Mouse (Mus musculus) kidney, adult 2 months (tissue): ENCODE data around the gene 9530003J23Rik. TPM values are rescaled to one million over a fixed set of nuclear protein-coding genes. Genes with fewer than 3 reads are reported as not detected.

Source experiments
- DNase-seq: peaks from one replicate; pipeline ENCODE4 v3.0.0; 2021
- H3K27ac ChIP-seq: fragments of 200-500 bp; 2 replicates; pipeline ENCODE4 v1.5.1; 2012; ENCODE audit warnings: low read depth, low read length, control low read depth, inconsistent platforms; ENCODE audit not compliant: insufficient read depth
- H3K27me3 ChIP-seq: fragments of 200-500 bp; replicated peaks from 2 replicates; pipeline ENCODE4 v1.6.1; 2012; ENCODE audit warnings: mild to moderate bottlenecking, moderate library complexity, low read length, inconsistent platforms; ENCODE audit not compliant: control insufficient read depth, insufficient read depth
- H3K36me3 ChIP-seq: fragments of 200-500 bp; 2 replicates; pipeline ENCODE4 v1.6.1; 2012; ENCODE audit warnings: mild to moderate bottlenecking, moderate library complexity, low read length, inconsistent platforms; ENCODE audit not compliant: control insufficient read depth, insufficient read depth
- H3K4me1 ChIP-seq: fragments of 200-500 bp; 2 replicates; pipeline ENCODE4 v1.6.1; 2011; ENCODE audit warnings: low read length; ENCODE audit not compliant: control insufficient read depth, insufficient read depth
- H3K4me3 ChIP-seq: fragments of 200-500 bp; 2 replicates; pipeline ENCODE4 v1.5.1; 2011; ENCODE audit warnings: mild to moderate bottlenecking, low read depth, low read length, control low read depth; ENCODE audit not compliant: insufficient read depth
- CTCF ChIP-seq: fragments of 200-500 bp; conservative IDR thresholded peaks from 2 replicates; pipeline ENCODE4 v1.5.1; 2011; ENCODE audit warnings: low read depth, mild to moderate bottlenecking, control low read depth, low read length, moderate library complexity, mixed read lengths; ENCODE audit not compliant: insufficient read depth, insufficient read length
- POLR2A ChIP-seq: fragments of 200-500 bp; IDR thresholded peaks from one replicate; pipeline ENCODE4 v1.6.1; 2011; ENCODE audit warnings: low read depth, low read length, control low read depth
- WGBS: fragments of 180-500 bp; shearing (Covaris S2); methylation state at CpG from one replicate; pipeline ENCODE4 v1.1.7; 2018; 5-methylcytosine and 5-hydroxymethylcytosine counted together
- polyA plus RNA-seq: library from polyadenylated mRNA; depleted of rRNA; stranded (reverse); fragments of >200 nt; gene quantifications from 2 replicates; pipeline ENCODE4 v1.2.3, GENCODE M21; 2012

Gene 9530003J23Rik
- polyA plus RNA-seq, 1 experiment: not detected

DNA sequence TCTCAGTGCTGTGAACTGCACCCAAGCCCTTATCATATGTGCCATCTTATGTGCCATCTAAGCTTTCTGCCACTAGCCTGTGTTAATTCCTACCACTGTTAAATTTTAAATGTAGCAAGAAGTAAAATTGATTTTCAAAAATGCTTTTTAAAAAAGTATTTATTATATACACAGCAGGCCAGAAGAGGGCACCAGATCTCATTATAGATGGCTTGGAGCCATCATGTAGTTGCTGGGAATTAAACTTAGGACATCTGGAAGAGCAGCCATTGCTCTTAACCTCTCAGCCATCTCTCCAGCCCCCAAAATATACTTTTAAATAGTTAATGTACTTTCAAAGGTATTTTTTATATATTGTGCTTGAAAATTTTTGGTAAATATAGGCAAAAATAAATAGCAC lies 33.5 kb upstream of the 9530003J23Rik start:
- no peak for DNase-seq
- no peaks in the 10 kb centered on the region for H3K4me1 ChIP-seq
- TF ChIP-seq POLR2A (no peak), CTCF (no peak)

DNA sequence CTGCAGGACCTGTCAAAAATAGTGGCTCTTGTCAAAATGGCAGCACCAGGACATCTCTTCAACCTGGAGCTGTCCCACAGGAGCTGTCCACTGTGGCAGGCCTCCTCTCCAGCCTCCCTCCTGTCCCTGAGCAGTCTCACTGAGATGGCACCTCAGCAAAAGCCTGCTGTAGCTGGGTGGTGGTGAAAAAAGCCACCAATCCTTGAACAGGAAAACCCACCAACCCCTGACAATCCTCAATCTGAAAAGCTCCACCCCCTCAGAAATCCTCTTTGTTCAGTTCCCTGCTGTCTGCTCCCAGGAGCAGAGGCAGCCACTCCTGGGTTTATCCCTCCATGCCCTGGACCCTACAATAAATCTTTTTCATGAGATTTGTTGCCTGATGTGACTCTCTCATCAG lies 21.4 kb upstream of the 9530003J23Rik start:
- no peaks in the 10 kb centered on the region for H3K27me3 ChIP-seq
- no peaks in the 10 kb centered on the region for H3K4me1 ChIP-seq
- H3K4me3 ChIP-seq: no peak overlapping the region
- DNase-seq: no peak
- no peaks in the 10 kb centered on the region for H3K36me3 ChIP-seq
- TF ChIP-seq CTCF: no peak
- no peak for TF ChIP-seq POLR2A
- H3K27ac ChIP-seq: no peak overlapping the region

More for the DNA sequence above, 33.5 kb upstream of the 9530003J23Rik start:
- Histone ChIP-seq H3K36me3 (no peaks in the 10 kb centered on the region), H3K4me3 (no peak overlapping the region), H3K27ac (no peak overlapping the region), H3K27me3 (no peaks in the 10 kb centered on the region)

DNA sequence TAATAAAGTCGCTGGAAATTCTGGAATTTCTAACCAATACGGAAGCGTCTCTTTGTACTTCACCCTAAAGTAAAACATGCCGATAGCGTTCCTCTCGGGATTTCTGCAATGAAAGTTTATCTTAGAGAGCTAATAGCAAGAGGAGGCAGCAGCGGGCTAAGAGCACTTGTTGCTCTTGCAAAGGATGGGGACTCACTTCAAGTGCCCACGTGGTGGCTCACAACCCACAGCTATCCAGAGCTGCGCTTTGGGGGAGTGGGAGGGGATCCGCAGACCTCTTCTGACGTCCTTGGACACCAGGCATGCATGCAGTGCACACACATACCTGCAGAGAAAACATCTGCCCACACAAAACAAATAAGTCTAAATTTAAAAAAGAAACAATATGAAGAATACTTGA lies 2.6 kb downstream of the 9530003J23Rik start:
- no peak overlapping the region for H3K27ac ChIP-seq
- no peak for TF ChIP-seq CTCF
- no peak for TF ChIP-seq POLR2A
- WGBS: 60% methylated on average over 11 of the region's 11 CpGs
- no peak overlapping the region for H3K4me3 ChIP-seq
- no peaks in the 10 kb centered on the region for H3K27me3 ChIP-seq
- no peak for DNase-seq
- peaks cover 7% of the 10 kb centered on the region; the same call in 1 of the 2 replicates for H3K4me1 ChIP-seq
- H3K36me3 ChIP-seq: no peaks in the 10 kb centered on the region

DNA sequence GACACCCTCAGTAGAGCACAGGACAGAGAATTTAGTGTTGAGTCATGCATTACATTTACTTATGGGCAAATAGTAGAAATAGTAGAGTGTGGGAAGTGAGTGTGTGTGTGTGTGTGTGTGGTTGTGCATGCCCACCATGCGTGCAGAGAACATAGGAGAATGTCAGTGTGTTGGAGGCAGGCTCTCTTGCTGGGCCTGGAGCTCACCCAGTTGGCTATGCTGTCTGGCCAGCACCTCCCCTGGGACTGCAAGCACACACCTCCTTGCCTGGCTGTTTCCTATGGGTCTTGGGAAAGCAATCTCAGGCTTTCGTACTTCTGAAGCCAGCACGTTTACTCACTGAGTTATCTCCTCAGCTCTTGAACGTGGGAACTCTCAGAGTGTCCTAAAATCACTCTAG lies 3.7 kb downstream of the 9530003J23Rik start:
- DNase-seq: no peak
- H3K36me3 ChIP-seq: no peaks in the 10 kb centered on the region
- 71% methylated on average over 4 of the region's 4 CpGs for WGBS
- H3K27ac ChIP-seq: no peak overlapping the region
- no peak for TF ChIP-seq CTCF
- TF ChIP-seq POLR2A: no peak
- no peak overlapping the region for H3K4me3 ChIP-seq
- H3K27me3 ChIP-seq: no peaks in the 10 kb centered on the region
- H3K4me1 ChIP-seq: peaks cover 12% of the 10 kb centered on the region; the same call in 1 of the 2 replicates

DNA sequence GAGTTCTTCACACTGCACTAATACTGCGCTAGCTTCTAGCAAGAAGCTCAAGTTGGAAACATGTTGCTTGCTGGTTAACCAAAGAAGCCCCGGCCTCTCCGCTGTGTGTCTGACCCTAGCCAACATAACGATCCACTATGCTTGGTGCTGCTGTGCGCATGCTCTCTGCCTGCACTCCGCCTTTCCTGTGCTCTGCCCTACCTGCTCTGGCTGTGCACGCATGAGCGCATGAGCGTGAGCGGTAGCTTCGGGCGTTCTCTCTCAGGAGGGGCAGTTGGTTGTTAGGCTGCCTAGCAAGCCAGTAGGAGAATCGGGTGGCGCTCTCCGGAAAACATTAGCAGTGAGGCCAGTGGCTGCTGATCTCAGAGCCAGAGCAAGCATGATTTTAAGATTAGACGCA lies 8.7 kb downstream of the 9530003J23Rik start:
- WGBS: 30% methylated on average over 16 of the region's 16 CpGs
- H3K27ac ChIP-seq: peak overlapping the region; percentile 76
- H3K4me3 ChIP-seq: no peak overlapping the region
- peak; percentile 88 for DNase-seq
- no peaks in the 10 kb centered on the region for H3K36me3 ChIP-seq
- H3K27me3 ChIP-seq: no peaks in the 10 kb centered on the region
- H3K4me1 ChIP-seq: peaks cover 12% of the 10 kb centered on the region; the same call in 1 of the 2 replicates
- no peak for TF ChIP-seq CTCF
- peak; percentile 60 for TF ChIP-seq POLR2A

DNA sequence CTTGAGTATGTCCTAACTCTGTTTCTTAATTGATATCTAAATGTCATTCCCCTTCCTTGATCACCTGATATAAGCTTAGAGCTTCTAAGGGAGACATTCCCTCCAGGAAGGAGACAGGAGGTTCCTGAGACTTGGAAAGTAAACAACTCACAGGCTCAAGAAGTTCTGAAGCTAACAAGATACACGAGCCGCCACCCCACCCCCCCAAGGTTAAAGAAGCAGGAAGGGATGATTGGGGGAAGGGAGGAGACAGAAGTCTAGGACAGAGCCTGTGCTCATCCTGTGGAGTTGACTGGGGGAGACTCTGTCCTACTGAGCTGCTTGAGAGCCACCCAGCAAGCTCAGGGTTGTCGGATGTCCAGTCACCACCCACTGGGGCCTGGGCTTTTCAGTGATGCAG lies 12.5 kb downstream of the 9530003J23Rik start:
- no peak for TF ChIP-seq CTCF
- TF ChIP-seq POLR2A: no peak
- peaks cover 10% of the 10 kb centered on the region; the same call in 1 of the 2 replicates for H3K4me1 ChIP-seq
- WGBS: 73% methylated on average over 3 of the region's 3 CpGs

DNA sequence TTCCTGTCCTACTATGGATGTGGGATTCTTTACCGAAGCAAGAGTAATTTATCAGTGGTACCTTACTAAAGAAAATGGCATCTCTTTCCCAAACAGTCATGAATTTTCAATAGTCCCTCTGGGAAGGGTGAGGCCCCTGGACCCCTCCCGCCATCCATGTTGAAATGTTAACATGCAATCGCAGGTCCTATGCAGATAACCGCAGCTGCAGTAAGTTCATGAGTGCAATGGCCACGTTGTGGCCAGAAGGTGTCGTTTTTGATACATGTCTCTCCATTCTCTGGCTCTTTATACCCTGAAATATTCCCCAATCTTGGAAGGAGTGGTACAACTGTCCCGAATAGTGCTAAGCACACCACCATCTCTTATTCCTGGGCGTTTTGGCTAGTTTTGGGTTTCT lies 13.4 kb downstream of the 9530003J23Rik start:
- Histone ChIP-seq H3K27ac (no peak overlapping the region), H3K27me3 (no peaks in the 10 kb centered on the region), H3K4me1 (peaks cover 5% of the 10 kb centered on the region; the same call in 1 of the 2 replicates), H3K4me3 (no peak overlapping the region), H3K36me3 (no peaks in the 10 kb centered on the region)
- 50% methylated on average over 8 of the region's 8 CpGs for WGBS
- peak; percentile 17 for DNase-seq
- no peak for TF ChIP-seq POLR2A
- 0 out of 2 replicates have a peak, but pooled peaks have one; percentile 20 for TF ChIP-seq CTCF

More for the DNA sequence above, 12.5 kb downstream of the 9530003J23Rik start:
- Histone ChIP-seq H3K4me3 (no peak overlapping the region), H3K36me3 (no peaks in the 10 kb centered on the region), H3K27ac (no peak overlapping the region), H3K27me3 (no peaks in the 10 kb centered on the region)
- no peak for DNase-seq
